Mouse (Mus musculus): ENCODE measurements around the gene Slc17a1.
A peak's percentile ranks its signal among the peaks of the same experiment; 100 is the strongest.

DNA sequence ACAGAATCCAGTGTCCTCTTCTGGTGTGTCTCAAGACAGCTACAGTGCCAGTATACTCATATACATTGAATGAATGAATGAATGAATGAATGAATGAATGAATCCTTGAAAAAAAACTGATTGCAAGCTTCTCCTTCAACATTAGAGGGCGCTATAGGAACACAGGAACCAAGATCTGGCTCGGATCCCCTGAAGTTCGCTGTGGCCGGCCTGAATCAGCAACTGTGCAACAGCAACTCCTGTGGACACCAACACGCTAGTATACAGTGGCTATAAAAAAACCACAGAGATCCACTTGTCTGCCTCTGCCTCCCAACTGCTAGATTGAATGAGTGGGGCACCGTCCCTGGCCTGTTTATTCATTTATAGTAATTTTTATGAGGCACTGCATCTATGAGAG, 34.5 kb upstream of the Slc17a1 start:
- TF ChIP-seq CTCF (IDR thresholded peaks at IDR 0.05; ENCODE audit: borderline replicate concordance, insufficient read depth, low read depth, low read length) (peak; percentile 29; the same call in 1 of the 2 replicates), POLR2A (IDR thresholded peaks at IDR 0.05; ENCODE audit: borderline replicate concordance, insufficient read depth, low read length) (no peak)

Measured in cerebellum, adult 2 months (tissue).